Mouse (Mus musculus) embryo, embryonic 10 days (tissue): Measurements from ENCODE around the gene Olfr1222.
"Not testable (repeated sequence)": the region's sequence is repeated elsewhere in the genome, so short reads cannot be mapped to it uniquely, and the experiment has no call there.

ENCODE experiments used
- DNase-seq: peaks from one replicate; pipeline ENCODE4 v3.0.0-alpha.2; 2015; ENCODE audit warnings: low spot score

Gene Olfr1222

DNA sequence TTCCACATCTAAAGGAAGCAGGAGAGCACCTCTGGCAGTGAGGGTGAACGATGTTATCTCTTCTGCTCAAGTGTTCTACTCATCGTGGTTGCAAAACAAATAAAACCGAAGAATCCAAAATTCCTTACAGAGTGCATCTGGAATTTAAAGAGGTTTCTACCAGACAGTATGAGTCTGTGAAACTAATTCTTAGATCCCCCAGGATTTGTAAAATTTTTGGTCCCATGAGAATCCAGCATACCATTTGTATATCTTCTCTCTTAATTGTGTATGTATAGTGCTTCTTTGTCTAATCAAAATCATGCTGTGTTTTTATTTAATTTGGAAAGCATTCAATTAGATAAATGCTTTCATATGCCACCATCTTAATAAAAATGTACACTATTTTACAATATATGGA is at the start of gene Olfr1222:
Gene Olfr1222 (minus strand): TSS at position 101 of the 400 bp plus-strand sequence.
- DNase-seq: no peak

DNA sequence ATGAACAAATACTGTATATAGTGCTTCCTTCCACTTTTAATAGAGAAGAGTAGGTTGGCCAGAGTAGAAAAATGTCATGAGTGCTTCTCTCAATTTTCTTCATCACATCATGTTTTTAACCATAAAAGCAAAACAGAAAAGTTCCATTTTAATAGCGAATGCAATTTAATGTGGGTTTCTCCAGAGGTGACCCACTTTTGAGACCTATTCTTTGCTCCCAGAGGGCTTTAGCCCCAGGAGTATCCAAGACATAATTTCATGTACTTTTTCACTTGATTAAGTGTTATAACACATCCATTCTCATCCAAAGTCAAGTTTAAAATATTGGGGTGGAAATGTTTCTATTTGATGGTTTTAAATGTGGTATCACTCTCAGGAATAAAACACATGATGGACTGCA is 41.7 kb upstream of the Olfr1222 start, which contains the start of gene Olfr1225:
Gene Olfr1225 (minus strand): TSS at position 101 of the 400 bp plus-strand sequence.
- no peak for DNase-seq

DNA sequence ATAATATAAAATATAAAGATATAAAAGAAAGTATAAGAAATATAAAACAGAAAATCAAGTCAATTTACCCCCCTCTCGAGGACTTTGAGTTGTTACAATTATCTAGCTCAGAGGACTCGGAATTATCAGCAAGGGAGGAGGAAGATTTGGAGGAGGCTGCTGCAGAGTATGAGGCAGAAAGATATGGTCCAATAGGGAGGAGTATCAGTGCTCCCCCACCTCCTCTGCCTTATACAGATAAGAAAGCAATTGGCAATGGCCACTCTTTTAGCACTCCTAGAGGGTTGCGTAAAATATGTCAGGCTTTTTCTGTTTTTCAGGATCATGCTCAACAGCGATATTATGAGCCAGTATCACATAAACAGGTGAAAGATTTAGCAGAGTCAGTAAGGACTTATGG is 31.9 kb upstream of the Olfr1222 start:
- not testable (repeated sequence) for DNase-seq

GRCm38 (mm10) chr2:89163991-89164390 is 31.1 kb upstream of the Olfr1222 start, which contains the start of gene Olfr1224-ps1:
Gene Olfr1224-ps1, minus strand, starts transcription at chr2:89164091.
- DNase-seq: not testable (repeated sequence)

DNA sequence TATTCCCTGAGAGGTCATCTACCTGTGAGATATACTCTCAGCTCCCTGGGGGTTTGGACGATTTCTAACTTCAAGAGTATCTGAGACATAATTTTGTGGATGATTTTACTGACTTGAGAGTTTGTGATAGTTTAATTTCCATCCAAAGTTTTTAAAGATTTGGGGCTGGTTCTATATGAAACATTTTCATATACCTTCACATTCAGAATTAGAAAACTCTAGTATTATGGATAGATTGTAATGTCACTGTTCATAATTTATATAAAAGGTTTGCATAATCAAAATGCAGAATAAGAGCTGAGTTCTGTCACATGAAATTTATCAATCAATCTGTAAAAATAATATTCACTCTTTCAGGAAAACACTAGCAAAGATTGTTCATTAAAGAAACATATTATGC is 18.6 kb upstream of the Olfr1222 start, which contains the start of gene Olfr1223:
Gene Olfr1223 (minus strand): TSS at position 101 of the 400 bp plus-strand sequence.
- no peak for DNase-seq

DNA sequence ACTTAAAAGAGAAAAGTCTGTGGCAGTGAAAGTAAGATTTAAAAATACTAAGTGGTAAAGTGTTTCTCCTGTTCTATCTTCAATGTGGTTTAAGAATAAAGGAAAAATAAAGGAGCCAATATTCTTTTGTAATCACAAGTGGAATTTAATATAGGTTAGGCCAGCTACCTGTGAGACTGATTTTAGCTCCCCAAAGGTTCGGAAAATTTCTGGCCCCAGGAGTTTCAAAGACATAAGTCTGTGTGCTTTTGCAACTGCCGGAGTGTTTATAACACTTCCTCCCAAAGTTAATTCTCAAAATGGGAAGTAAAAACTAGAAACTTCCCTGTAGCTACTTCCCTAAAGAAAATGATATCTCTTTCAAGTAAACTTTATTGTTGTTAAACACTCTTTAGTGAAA is 15.7 kb downstream of the Olfr1222 start, which contains the start of gene Olfr1221:
Gene Olfr1221 (minus strand): TSS at position 101 of the 400 bp plus-strand sequence.
- no peak for DNase-seq

GRCm38 (mm10) chr2:89106735-89107134 is 26.1 kb downstream of the Olfr1222 start, which contains the start of gene Olfr1220:
Gene Olfr1220, minus strand, starts transcription at chr2:89106835.
- no peak for DNase-seq

GRCm38 (mm10) chr2:89105651-89106050 is 27.2 kb downstream of the Olfr1222 start:
- no peak for DNase-seq

DNA sequence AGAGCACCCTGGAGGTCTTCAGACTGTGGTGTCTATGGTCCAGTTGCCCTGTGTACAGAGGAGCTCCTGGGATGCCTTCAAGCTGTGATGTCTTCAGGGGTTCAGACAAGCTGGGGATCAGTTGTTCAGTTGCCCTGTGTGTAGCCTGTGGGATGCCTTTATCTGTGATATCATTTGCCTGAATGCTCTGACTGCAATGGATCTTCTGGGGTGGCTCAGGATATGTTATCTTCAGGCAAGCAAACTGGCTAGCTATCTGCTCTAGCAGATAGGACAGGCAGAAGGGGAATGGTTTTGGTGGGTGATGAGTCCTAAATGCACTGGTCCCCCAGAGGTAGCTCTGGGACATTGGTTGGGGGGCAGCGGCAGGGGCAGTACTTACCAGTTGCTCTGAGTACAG is 39.0 kb downstream of the Olfr1222 start:
- DNase-seq: no peak

DNA sequence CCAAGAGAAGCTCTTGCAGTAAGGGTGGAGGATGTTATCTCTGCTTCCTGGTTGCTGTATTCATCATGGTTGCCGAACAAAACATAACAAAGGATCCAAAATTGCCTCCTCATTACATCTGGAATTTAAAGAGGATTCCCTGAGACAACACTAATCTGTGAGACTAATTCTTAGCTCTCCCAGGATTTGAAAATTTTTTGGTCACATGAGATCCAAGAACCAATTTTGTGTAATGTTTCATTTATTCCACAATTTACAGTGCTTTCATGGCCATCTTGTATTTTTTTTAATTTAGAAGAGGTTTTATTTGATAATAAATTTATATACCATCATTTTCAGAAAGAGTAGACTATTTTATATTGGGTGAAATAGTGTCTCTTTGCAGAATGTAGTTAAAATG is 49.4 kb downstream of the Olfr1222 start, which contains the start of gene Olfr1219:
Gene Olfr1219 (minus strand): TSS at position 101 of the 400 bp plus-strand sequence.
- DNase-seq: no peak

GRCm38 (mm10) chr2:89081487-89081886 is 51.4 kb downstream of the Olfr1222 start:
- no peak for DNase-seq
